Mouse (Mus musculus) ES-Bruce4 (cell line): Measurements from ENCODE around the gene Sgcd. TPM values are rescaled to one million over a fixed set of nuclear protein-coding genes. Genes with fewer than 3 reads are reported as not detected.
A peak's percentile ranks its signal among the peaks of the same experiment; 100 is the strongest.
"Not testable (repeated sequence)": the region's sequence is repeated elsewhere in the genome, so short reads cannot be mapped to it uniquely, and the experiment has no call there.

Source experiments
- H3K27ac ChIP-seq: 2 replicates; pipeline ENCODE4 v1.5.1; 2012; ENCODE audit warnings: low read length, inconsistent platforms; ENCODE audit not compliant: insufficient read depth
- H3K27me3 ChIP-seq: 2 replicates; pipeline ENCODE4 v1.6.1; 2012; ENCODE audit warnings: mild to moderate bottlenecking, low read length, inconsistent platforms; ENCODE audit not compliant: control insufficient read depth, poor library complexity, insufficient read depth, severe bottlenecking
- H3K36me3 ChIP-seq: 2 replicates; pipeline ENCODE4 v1.6.1; 2012; ENCODE audit warnings: inconsistent platforms, mild to moderate bottlenecking, low read length, moderate library complexity; ENCODE audit not compliant: control insufficient read depth, poor library complexity, insufficient read depth, severe bottlenecking
- H3K4me1 ChIP-seq: one replicate; pipeline ENCODE4 v1.8.1; 2011; ENCODE audit warnings: low read length; ENCODE audit not compliant: control insufficient read depth, insufficient read depth
- H3K4me3 ChIP-seq: 2 replicates; pipeline ENCODE4 v1.5.1; 2011; ENCODE audit warnings: low read depth, mild to moderate bottlenecking, low read length
- H3K9ac ChIP-seq: 2 replicates; pipeline ENCODE4 v1.6.1; 2012; ENCODE audit warnings: low read depth, mild to moderate bottlenecking, inconsistent platforms; ENCODE audit not compliant: poor library complexity, severe bottlenecking
- H3K9me3 ChIP-seq: replicated peaks from 2 replicates; pipeline ENCODE4 v1.6.1; 2012; ENCODE audit warnings: mild to moderate bottlenecking, low read length, inconsistent platforms; ENCODE audit not compliant: control insufficient read depth, poor library complexity, insufficient read depth, severe bottlenecking
- CTCF ChIP-seq: IDR thresholded peaks from one replicate; pipeline ENCODE4 v1.8.1; 2011; ENCODE audit warnings: low read depth, low read length
- EP300 ChIP-seq: IDR thresholded peaks from 2 replicates; pipeline ENCODE4 v1.6.1; 2011; ENCODE audit warnings: low read depth, low read length; ENCODE audit not compliant: insufficient read depth
- POLR2A ChIP-seq: IDR thresholded peaks from one replicate; pipeline ENCODE4 v1.8.1; 2011; ENCODE audit warnings: low read length; ENCODE audit not compliant: insufficient read depth
- polyA plus RNA-seq: library from polyadenylated mRNA; stranded (reverse); fragments of >200 nt; gene quantifications from 2 replicates; pipeline ENCODE4 v1.2.4, GENCODE M21; 2011; ENCODE audit warnings: low read depth; ENCODE audit not compliant: missing spikeins, insufficient read depth, insufficient read length

Sgcd gene
- polyA plus RNA-seq, 1 experiment: 0.42 TPM

DNA sequence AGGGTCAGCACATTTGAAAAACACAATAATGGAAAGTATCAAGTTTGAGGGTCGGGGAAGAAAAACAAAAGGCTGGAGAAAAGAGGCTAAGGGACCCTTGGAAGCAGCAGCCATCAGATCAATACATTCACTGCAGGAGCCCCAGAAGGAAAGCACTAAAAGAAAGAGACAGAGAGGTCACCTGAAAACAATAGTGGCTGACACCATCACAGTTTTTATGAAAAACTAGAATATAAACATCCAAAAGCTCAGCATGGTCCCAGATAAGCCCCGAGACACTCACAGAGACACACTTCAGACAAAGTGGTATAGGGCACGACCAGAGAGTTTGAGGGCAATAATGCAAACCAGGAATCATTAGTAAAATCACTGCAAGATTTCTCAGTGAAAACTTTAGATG, 589.2 kb downstream of the Sgcd start:
- Histone ChIP-seq H3K9ac (no peak overlapping the region), H3K27me3 (no peaks in the 10 kb centered on the region), H3K36me3 (no peaks in the 10 kb centered on the region), H3K27ac (no peak overlapping the region), H3K9me3 (no peaks in the 10 kb centered on the region), H3K4me1 (no peaks in the 10 kb centered on the region), H3K4me3 (no peak overlapping the region)
- no peak for TF ChIP-seq EP300

DNA sequence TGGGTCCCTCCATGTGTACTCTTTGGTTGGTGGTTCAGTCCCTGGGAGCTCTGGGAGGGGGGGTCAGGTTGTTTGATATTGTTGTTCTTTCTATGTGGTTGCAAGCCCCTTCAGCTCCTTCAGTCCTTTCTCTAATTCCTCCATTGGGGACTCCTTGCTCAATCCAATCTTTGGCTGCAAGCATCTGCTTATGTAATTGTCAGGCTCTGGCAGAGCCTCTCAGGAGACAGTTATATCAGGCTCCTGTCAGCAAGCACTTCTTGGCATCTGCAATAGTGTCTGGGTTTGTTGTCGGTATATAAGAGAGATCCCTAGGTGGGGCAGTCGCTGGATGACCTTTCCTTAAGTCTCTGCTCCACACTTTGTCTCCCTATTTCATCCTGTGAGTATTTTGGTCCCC, 598.0 kb downstream of the Sgcd start:
- H3K9me3 ChIP-seq, H3K27ac ChIP-seq, H3K4me1 ChIP-seq, H3K4me3 ChIP-seq, H3K9ac ChIP-seq, H3K36me3 ChIP-seq, H3K27me3 ChIP-seq: not testable (repeated sequence)

- Histone ChIP-seq H3K4me3 (no peak overlapping the region), H3K27ac (no peak overlapping the region), H3K36me3 (no peaks in the 10 kb centered on the region), H3K9me3 (no peaks in the 10 kb centered on the region), H3K9ac (no peak overlapping the region), H3K27me3 (no peaks in the 10 kb centered on the region), H3K4me1 (no peaks in the 10 kb centered on the region)
- TF ChIP-seq EP300: no peak
- TF ChIP-seq CTCF: no peak
- TF ChIP-seq POLR2A: no peak
Observed at GRCm38 (mm10) chr11:47389327-47389726, 599.4 kb downstream of the Sgcd start.

DNA sequence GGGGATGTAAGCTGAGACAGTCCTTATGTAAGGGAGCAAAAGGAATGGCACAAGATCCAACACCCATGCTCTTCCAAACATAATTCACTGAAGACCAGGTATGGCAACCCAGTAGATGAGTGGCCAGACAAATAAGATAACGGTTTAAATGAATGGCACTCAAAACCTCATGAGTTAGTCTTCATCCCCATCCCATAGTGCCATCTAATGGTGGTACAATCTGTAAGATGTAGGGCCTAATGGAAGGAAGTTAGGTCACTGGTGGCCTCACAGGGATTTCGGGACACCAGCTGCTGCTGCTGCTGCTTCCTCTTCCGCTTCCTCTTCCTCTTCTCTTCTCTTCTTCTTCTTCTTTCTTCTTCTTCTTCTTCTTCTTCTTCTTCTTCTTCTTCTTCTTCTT, 601.0 kb downstream of the Sgcd start:
- Histone ChIP-seq H3K27me3 (no peaks in the 10 kb centered on the region), H3K27ac (no peak overlapping the region), H3K4me3 (no peak overlapping the region), H3K4me1 (no peaks in the 10 kb centered on the region), H3K9me3 (no peaks in the 10 kb centered on the region), H3K9ac (no peak overlapping the region), H3K36me3 (no peaks in the 10 kb centered on the region)
- no peak for TF ChIP-seq CTCF
- TF ChIP-seq EP300: no peak
- no peak for TF ChIP-seq POLR2A

- no peaks in the 10 kb centered on the region for H3K36me3 ChIP-seq
- H3K4me1 ChIP-seq: no peaks in the 10 kb centered on the region
- H3K4me3 ChIP-seq: no peak overlapping the region
- no peaks in the 10 kb centered on the region; the same call in 1 of the 2 replicates for H3K27me3 ChIP-seq
- TF ChIP-seq EP300 (no peak), POLR2A (no peak), CTCF (no peak)
- no peak overlapping the region for H3K27ac ChIP-seq
- 0 out of 2 replicates have a peak, but pooled peaks cover 3% of the 10 kb centered on the region for H3K9me3 ChIP-seq
- H3K9ac ChIP-seq: no peak overlapping the region
Observed at GRCm38 (mm10) chr11:47386136-47386535, 602.6 kb downstream of the Sgcd start.

DNA sequence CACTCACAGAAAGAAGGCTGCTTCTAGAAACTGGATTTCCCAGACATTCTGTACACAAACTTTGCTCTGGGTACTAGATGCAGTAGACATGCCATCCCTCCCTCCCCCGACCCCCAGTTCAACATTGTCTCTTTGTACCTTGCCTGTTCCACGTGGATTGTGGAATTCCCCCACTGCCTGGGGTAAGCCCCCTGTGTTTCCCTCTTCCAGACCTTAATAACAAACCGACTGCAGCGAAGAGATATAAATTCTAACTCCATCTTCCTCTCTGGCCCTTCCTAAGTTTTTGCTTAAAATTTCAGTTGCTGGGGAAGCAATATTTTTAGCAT, 609.2 kb downstream of the Sgcd start:
- Histone ChIP-seq H3K4me1 (no peaks in the 10 kb centered on the region), H3K27ac (no peak overlapping the region), H3K4me3 (no peak overlapping the region), H3K36me3 (no peaks in the 10 kb centered on the region), H3K9me3 (0 out of 2 replicates have a peak, but pooled peaks cover 3% of the 10 kb centered on the region), H3K27me3 (peaks cover 2% of the 10 kb centered on the region; the same call in 1 of the 2 replicates), H3K9ac (0 out of 2 replicates have a peak overlapping the region, but pooled peaks have one; percentile 10)
- TF ChIP-seq CTCF (no peak), POLR2A (no peak), EP300 (no peak)
